Mouse (Mus musculus): Measurements from ENCODE around the gene Wdr11.

Wdr11 gene

DNA sequence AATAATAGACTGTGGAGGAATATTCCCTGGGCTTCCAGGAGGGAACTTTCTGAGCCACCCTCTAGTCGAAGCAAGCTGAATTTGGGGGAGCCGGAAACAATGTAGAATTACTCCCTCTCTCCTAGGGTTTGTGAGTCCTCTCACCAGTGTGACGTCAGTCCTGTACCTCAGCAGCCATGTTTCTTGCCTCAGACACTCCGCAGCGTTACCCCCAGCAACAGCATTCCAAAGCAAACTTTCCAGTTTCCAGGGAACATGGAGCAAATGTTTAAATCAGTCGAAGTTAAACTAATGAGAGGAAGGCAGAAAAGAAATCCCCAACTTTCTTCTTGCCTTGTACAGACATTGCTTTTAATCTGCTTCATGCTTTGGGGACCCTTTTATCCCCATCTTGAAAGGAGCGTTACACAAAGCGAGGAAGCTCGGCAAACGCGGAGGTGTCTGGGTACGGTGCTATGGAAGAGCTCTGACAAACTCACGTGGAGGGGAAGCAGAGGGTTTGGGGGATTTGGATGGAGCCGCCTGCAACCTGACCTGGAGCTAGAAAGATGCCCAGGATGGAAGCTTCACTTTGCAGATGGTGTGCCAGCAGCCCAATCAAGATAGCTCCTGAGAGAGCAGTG is 64.1 kb downstream of the Wdr11 start:
- H3K27me3 ChIP-seq (ENCODE audit: insufficient read depth, low read length), result peaks cover 16% of the 10 kb centered on the region; the same call in 1 of the 2 replicates
- no peaks in the 10 kb centered on the region for H3K36me3 ChIP-seq (ENCODE audit: insufficient read depth, low read length)
- no peak overlapping the region for H3K4me3 ChIP-seq (replicated peaks; ENCODE audit: low read length)
- no peaks in the 10 kb centered on the region for H3K9me3 ChIP-seq (ENCODE audit: low read length)
- TF ChIP-seq POU5F1 (IDR thresholded peaks at IDR 0.05; ENCODE audit: borderline replicate concordance, low read length), result no peak
- H3K4me1 ChIP-seq (replicated peaks; ENCODE audit: low read depth, low read length), result peaks cover 3% of the 10 kb centered on the region; the same call in 1 of the 2 replicates

DNA sequence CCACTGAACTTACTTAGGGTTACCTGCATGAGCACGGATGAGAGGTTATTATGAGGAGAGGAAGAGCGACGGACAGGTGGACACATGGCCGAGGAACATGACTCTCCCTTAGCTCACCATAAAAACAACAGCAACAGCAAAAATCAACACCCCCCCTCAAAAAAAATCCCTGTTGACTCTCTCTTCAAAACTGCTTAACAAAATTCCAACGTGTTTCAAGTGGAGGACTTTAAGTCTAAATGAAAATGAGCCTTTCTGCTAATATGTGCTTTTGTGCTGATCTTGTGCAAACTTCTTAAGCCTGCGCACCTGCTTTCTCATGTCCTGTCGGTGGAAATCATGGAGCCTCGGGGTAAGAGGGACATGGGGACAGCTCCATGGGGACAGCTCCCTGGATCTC is 66.2 kb downstream of the Wdr11 start:
- peaks cover 3% of the 10 kb centered on the region; the same call in 1 of the 2 replicates for H3K4me1 ChIP-seq (replicated peaks; ENCODE audit: low read depth, low read length)
- no peak overlapping the region for H3K4me3 ChIP-seq (replicated peaks; ENCODE audit: low read length)
- H3K36me3 ChIP-seq (ENCODE audit: insufficient read depth, low read length), result no peaks in the 10 kb centered on the region
- H3K9me3 ChIP-seq (ENCODE audit: low read length), result no peaks in the 10 kb centered on the region
- peaks cover 7% of the 10 kb centered on the region; the same call in 1 of the 2 replicates for H3K27me3 ChIP-seq (ENCODE audit: insufficient read depth, low read length)
- TF ChIP-seq NANOG (IDR thresholded peaks at IDR 0.05; ENCODE audit: borderline replicate concordance, low read length), result no peak
- TF ChIP-seq POU5F1 (IDR thresholded peaks at IDR 0.05; ENCODE audit: borderline replicate concordance, low read length), result no peak
- no peak for TF ChIP-seq CTCF (conservative IDR thresholded peaks at IDR 0.05; ENCODE audit: low read length)

DNA sequence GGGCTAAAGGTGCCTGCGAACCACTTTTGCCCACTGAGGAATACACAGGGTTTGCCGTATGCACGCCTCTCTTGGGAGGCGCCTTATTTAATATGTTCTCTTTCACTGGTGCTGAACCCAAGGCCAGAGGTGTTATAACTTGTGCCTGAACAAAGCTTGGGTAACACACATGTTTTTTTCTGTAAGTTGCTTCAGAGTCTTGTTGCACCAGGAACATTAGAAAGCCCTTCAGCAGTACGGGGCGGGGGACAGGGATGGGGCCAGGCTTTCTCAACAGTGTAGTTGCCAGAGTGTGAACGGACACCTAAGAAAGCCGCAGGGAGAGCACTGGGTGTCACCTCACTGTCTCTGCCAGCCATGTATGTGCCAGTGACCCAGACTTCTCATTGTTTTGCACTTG is 68.1 kb downstream of the Wdr11 start:
- no peak for TF ChIP-seq CTCF (conservative IDR thresholded peaks at IDR 0.05; ENCODE audit: low read length)
- no peak for TF ChIP-seq NANOG (IDR thresholded peaks at IDR 0.05; ENCODE audit: borderline replicate concordance, low read length)
- TF ChIP-seq POU5F1 (IDR thresholded peaks at IDR 0.05; ENCODE audit: borderline replicate concordance, low read length), result no peak
- peaks cover 3% of the 10 kb centered on the region; the same call in 1 of the 2 replicates for H3K4me1 ChIP-seq (replicated peaks; ENCODE audit: low read depth, low read length)
- no peaks in the 10 kb centered on the region for H3K36me3 ChIP-seq (ENCODE audit: insufficient read depth, low read length)
- H3K4me3 ChIP-seq (replicated peaks; ENCODE audit: low read length), result no peak overlapping the region
- peaks cover 7% of the 10 kb centered on the region; the same call in 1 of the 2 replicates for H3K27me3 ChIP-seq (ENCODE audit: insufficient read depth, low read length)
- no peaks in the 10 kb centered on the region for H3K9me3 ChIP-seq (ENCODE audit: low read length)

DNA sequence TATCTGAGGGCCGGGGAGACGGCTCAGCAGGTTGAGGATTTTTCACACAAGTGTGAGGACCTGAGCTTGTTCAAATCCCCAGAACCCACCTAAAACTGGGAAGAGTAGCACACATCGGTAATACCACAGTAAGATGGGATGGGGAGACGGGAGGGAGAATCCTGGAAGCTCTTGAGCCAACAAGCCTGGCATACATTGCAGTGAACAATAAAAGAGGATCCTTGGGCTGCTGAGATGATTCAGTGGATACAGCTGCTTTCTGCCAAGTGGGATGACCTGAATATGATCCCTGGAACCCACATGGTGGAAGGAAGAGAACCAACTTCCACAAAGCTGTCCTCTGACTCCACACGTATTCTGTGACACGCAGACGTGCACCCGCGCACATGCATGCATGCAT is 68.9 kb downstream of the Wdr11 start:
- TF ChIP-seq POU5F1 (IDR thresholded peaks at IDR 0.05; ENCODE audit: borderline replicate concordance, low read length) (no peak), CTCF (conservative IDR thresholded peaks at IDR 0.05; ENCODE audit: low read length) (no peak), NANOG (IDR thresholded peaks at IDR 0.05; ENCODE audit: borderline replicate concordance, low read length) (no peak)
- Histone ChIP-seq H3K36me3 (ENCODE audit: insufficient read depth, low read length) (no peaks in the 10 kb centered on the region), H3K4me3 (replicated peaks; ENCODE audit: low read length) (no peak overlapping the region), H3K9me3 (ENCODE audit: low read length) (no peaks in the 10 kb centered on the region), H3K27me3 (ENCODE audit: insufficient read depth, low read length) (peaks cover 7% of the 10 kb centered on the region), H3K4me1 (replicated peaks; ENCODE audit: low read depth, low read length) (peaks cover 3% of the 10 kb centered on the region; the same call in 1 of the 2 replicates)

DNA sequence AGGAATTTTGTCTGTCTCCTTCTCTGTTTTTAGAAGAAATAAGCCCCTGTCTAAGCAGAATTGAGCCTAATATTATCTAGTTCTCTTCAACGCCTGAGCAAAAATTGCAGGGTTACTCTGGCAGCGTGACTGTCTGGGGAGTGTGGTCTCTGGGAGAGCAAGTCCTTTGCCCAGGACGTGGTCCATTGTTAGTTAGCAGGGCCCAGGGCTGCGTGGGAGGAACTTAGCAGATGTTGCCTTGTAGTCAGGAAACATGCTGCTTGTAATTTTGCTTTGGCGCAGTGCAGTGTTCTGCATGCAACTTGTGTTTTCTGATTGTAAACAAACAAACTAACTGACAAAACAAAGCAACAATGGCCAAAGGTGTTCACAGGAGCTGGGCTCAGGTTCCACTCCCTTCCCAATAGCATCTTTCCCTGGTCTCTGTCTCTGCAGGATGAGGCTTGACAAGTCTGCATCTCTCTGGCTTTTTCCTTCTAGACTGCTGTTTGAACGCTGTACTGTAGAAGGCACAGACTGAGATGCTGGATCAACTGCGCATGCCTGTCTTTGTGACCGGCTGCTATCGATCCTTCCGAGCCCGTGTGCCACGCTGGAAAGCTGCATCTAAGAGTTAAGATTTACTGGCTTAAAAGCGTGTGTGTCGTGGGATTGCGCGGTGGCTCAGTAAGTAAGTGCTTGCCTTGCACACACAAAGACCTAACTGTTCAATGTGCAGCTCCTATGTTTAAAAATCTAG is 70.6 kb downstream of the Wdr11 start:
- peaks cover 6% of the 10 kb centered on the region for H3K27me3 ChIP-seq (ENCODE audit: insufficient read depth, low read length)
- TF ChIP-seq POU5F1 (IDR thresholded peaks at IDR 0.05; ENCODE audit: borderline replicate concordance, low read length), result no peak
- TF ChIP-seq NANOG (IDR thresholded peaks at IDR 0.05; ENCODE audit: borderline replicate concordance, low read length), result no peak
- no peak for TF ChIP-seq CTCF (conservative IDR thresholded peaks at IDR 0.05; ENCODE audit: low read length)

DNA sequence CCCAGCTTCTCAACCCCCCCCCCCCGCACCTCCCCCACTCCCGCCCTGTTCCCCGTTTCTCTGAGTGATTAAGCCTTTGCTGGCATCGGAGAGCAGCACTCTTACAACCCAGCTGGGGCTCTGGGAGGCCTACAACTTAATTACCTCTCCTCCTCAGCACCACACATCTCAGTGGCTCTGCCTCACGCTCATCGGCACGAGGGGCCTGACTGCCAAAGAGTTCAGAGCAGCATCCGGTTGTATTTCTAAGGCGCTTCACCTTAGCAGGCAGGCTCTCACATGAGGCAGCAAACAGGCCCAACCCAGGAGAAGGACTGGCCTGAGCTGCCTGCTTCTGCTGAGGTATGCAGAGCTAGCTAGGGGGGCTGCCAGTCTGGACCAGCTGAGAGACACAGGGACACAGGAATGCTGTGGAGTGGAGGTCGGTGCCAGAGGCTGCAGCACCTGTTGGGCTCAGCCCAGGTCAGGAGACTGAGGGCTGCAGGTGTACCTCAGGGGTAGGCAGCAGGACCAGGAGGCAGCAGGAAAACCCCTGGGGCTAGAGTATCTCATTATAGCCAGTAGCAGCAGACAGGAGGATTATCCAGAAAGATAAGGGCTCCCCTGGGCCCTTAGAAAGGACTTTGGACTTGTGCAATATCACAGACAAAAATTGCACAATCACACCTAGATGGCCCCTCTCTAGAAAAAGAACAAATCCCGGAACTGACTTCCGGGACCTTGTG is 72.3 kb downstream of the Wdr11 start:
- H3K27me3 ChIP-seq (ENCODE audit: insufficient read depth, low read length), result peaks cover 6% of the 10 kb centered on the region
- no peaks in the 10 kb centered on the region for H3K4me1 ChIP-seq (replicated peaks; ENCODE audit: low read depth, low read length)
- H3K9me3 ChIP-seq (ENCODE audit: low read length), result no peaks in the 10 kb centered on the region
- TF ChIP-seq NANOG (IDR thresholded peaks at IDR 0.05; ENCODE audit: borderline replicate concordance, low read length), result no peak
- TF ChIP-seq CTCF (conservative IDR thresholded peaks at IDR 0.05; ENCODE audit: low read length), result no peak
- TF ChIP-seq POU5F1 (IDR thresholded peaks at IDR 0.05; ENCODE audit: borderline replicate concordance, low read length), result no peak
- no peak overlapping the region for H3K4me3 ChIP-seq (replicated peaks; ENCODE audit: low read length)
- no peaks in the 10 kb centered on the region for H3K36me3 ChIP-seq (ENCODE audit: insufficient read depth, low read length)

More for the DNA sequence above, 70.6 kb downstream of the Wdr11 start:
- Histone ChIP-seq H3K4me1 (replicated peaks; ENCODE audit: low read depth, low read length) (no peaks in the 10 kb centered on the region), H3K9me3 (ENCODE audit: low read length) (no peaks in the 10 kb centered on the region), H3K4me3 (replicated peaks; ENCODE audit: low read length) (no peak overlapping the region), H3K36me3 (ENCODE audit: insufficient read depth, low read length) (no peaks in the 10 kb centered on the region)

DNA sequence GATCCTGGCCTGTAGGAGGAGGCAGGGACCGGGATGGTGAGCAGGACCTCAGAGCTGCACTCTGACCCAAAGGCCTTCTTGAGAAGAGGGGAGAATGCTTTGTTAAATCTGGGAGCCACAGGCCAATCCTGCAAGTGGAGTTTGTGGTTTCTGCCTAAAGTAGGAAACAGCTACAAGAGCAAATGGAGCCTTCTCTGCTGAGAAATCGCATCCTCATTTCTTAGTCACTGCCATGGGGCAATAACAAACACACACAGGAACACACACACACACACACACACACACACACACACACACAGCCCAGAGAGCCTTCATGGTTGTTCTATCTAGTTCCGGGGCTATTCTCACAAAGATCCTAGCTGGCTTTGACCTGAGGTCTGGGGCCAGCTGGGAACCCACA is 73.7 kb downstream of the Wdr11 start:
- H3K27me3 ChIP-seq (ENCODE audit: insufficient read depth, low read length), result peaks cover 6% of the 10 kb centered on the region
- TF ChIP-seq CTCF (conservative IDR thresholded peaks at IDR 0.05; ENCODE audit: low read length) (no peak), POU5F1 (IDR thresholded peaks at IDR 0.05; ENCODE audit: borderline replicate concordance, low read length) (no peak), NANOG (IDR thresholded peaks at IDR 0.05; ENCODE audit: borderline replicate concordance, low read length) (no peak)
- H3K9me3 ChIP-seq (ENCODE audit: low read length), result no peaks in the 10 kb centered on the region
- H3K4me1 ChIP-seq (replicated peaks; ENCODE audit: low read depth, low read length), result no peaks in the 10 kb centered on the region
- H3K36me3 ChIP-seq (ENCODE audit: insufficient read depth, low read length), result no peaks in the 10 kb centered on the region
- no peak overlapping the region for H3K4me3 ChIP-seq (replicated peaks; ENCODE audit: low read length)

DNA sequence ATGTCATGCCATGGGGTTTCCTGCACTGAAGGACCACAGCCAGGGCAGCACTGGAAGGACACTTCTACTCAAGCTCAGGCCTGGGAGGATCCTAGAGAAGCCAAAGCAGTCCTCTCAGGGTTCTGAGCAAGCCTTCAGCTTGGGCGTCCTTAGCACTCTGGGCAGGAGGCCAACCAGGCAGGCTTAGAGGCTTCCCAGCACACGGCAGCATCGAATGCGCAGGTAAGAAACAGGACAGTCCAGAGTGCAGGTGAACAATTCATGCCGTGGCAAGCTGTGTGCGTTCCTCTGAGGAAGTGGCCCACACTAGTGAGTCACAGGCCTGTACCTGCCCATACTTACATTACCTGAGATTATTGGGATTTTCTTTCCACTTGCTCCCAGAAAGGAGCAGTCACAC is 74.3 kb downstream of the Wdr11 start:
- H3K36me3 ChIP-seq (ENCODE audit: insufficient read depth, low read length), result no peaks in the 10 kb centered on the region
- H3K27me3 ChIP-seq (ENCODE audit: insufficient read depth, low read length), result peaks cover 6% of the 10 kb centered on the region
- H3K4me1 ChIP-seq (replicated peaks; ENCODE audit: low read depth, low read length), result no peaks in the 10 kb centered on the region
- H3K9me3 ChIP-seq (ENCODE audit: low read length), result no peaks in the 10 kb centered on the region
- H3K4me3 ChIP-seq (replicated peaks; ENCODE audit: low read length), result no peak overlapping the region
- TF ChIP-seq CTCF (conservative IDR thresholded peaks at IDR 0.05; ENCODE audit: low read length) (no peak), NANOG (IDR thresholded peaks at IDR 0.05; ENCODE audit: borderline replicate concordance, low read length) (no peak), POU5F1 (IDR thresholded peaks at IDR 0.05; ENCODE audit: borderline replicate concordance, low read length) (no peak)
